Mouse (Mus musculus): ENCODE measurements around the gene Dedd. TPM values are rescaled to one million over a fixed set of nuclear protein-coding genes. Genes with fewer than 3 reads are reported as not detected.

The Dedd gene
- 45.2 and 49.8 TPM in 2 replicates for polyA plus RNA-seq (2011; ENCODE audit: insufficient read depth, insufficient read length, low read depth, missing spikeins)

GRCm38 (mm10) chr1:171328839-171329432 is at the start of gene Dedd:
TSS of gene Dedd (plus strand) at chr1:171329145.
- peak within 1 kb of the TSS; percentile 92 for H3K27ac ChIP-seq (ENCODE audit: insufficient read depth, low read length)
- peak within 1 kb of the TSS; percentile 69 for H3K9ac ChIP-seq (ENCODE audit: low read depth, poor library complexity, severe bottlenecking)
- no peaks in the 10 kb centered on the region for H3K9me3 ChIP-seq (replicated peaks; ENCODE audit: control insufficient read depth, insufficient read depth, low read length, poor library complexity, severe bottlenecking)
- peaks cover 3% of the 10 kb centered on the region for H3K4me1 ChIP-seq (ENCODE audit: control insufficient read depth, insufficient read depth, low read length)
- H3K4me3 ChIP-seq (ENCODE audit: low read depth, low read length): peak within 1 kb of the TSS; percentile 76
- 0 out of 2 replicates have a peak, but pooled peaks have one; percentile 19 for TF ChIP-seq EP300 (IDR thresholded peaks at IDR 0.05; ENCODE audit: insufficient read depth, low read depth, low read length)
- TF ChIP-seq POLR2A (IDR thresholded peaks at IDR 0.05; ENCODE audit: insufficient read depth, low read length): no peak
- no peak for TF ChIP-seq CTCF (IDR thresholded peaks at IDR 0.05; ENCODE audit: low read depth, low read length)
- no peaks in the 10 kb centered on the region for H3K36me3 ChIP-seq (ENCODE audit: control insufficient read depth, insufficient read depth, low read length, poor library complexity, severe bottlenecking)
- no peaks in the 10 kb centered on the region for H3K27me3 ChIP-seq (ENCODE audit: control insufficient read depth, insufficient read depth, low read length, poor library complexity, severe bottlenecking)

DNA sequence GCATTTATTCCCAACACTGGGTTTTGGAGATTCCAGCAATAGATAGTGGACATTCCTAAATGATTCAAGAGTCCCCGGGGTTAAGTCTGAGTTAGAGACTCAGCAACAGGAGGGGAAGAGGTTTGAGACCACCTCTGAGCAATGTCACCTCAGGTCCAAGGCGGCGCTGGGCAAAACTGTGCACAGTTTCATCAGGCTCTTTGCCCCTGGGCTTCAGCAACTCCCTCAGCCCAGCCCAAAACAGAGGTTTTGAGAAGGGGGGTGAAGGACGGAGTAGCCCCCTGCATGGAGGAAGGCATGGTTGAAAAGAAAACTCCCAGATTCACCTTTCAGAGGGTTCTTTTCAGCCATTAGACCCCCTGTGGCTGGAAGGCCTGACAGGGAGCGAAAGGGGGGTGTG is 49.2 kb upstream of the Dedd start:
- Histone ChIP-seq H3K27me3 (ENCODE audit: control insufficient read depth, insufficient read depth, low read length, poor library complexity, severe bottlenecking) (no peaks in the 10 kb centered on the region), H3K27ac (ENCODE audit: insufficient read depth, low read length) (no peak overlapping the region), H3K4me1 (ENCODE audit: control insufficient read depth, insufficient read depth, low read length) (no peaks in the 10 kb centered on the region), H3K4me3 (ENCODE audit: low read depth, low read length) (peak overlapping the region; percentile 97), H3K36me3 (ENCODE audit: control insufficient read depth, insufficient read depth, low read length, poor library complexity, severe bottlenecking) (peaks cover 21% of the 10 kb centered on the region), H3K9me3 (replicated peaks; ENCODE audit: control insufficient read depth, insufficient read depth, low read length, poor library complexity, severe bottlenecking) (no peaks in the 10 kb centered on the region), H3K9ac (ENCODE audit: low read depth, poor library complexity, severe bottlenecking) (peak overlapping the region; percentile 82; the same call in 1 of the 2 replicates)
- TF ChIP-seq POLR2A (IDR thresholded peaks at IDR 0.05; ENCODE audit: insufficient read depth, low read length): no peak

DNA sequence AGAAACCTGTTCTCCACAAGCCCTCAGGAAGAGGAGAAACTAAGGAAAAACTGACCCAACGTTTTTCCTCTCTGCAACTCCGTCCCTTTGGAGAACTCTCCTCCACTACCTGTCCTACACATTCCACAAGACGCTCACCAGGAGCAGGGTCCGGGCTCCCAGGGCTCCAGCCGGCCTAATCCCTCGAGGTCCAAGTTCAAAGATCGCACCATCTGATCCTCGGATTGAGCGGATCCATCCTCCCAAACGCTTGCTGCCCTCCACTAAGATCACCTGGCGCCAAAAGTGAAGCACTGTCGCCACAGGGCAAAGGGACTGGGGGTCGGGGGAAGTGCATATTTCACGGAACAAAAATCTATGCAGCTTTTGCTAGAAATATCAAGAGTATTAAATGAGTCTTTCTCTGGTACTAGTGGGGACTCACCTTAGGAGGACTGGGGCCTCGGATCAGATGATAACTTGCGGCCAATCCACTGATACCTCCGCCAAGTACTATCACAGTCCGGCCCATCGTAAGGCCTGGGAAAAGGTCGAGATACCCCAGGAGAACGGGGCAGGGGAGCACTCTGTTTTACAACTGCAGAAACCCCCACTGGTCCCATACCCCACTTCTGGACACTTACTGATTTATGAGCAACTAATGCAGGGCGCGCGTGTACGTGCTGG is 48.6 kb upstream of the Dedd start:
- no peaks in the 10 kb centered on the region for H3K9me3 ChIP-seq (replicated peaks; ENCODE audit: control insufficient read depth, insufficient read depth, low read length, poor library complexity, severe bottlenecking)
- H3K27ac ChIP-seq (ENCODE audit: insufficient read depth, low read length): no peak overlapping the region
- no peaks in the 10 kb centered on the region for H3K27me3 ChIP-seq (ENCODE audit: control insufficient read depth, insufficient read depth, low read length, poor library complexity, severe bottlenecking)
- peaks cover 16% of the 10 kb centered on the region for H3K36me3 ChIP-seq (ENCODE audit: control insufficient read depth, insufficient read depth, low read length, poor library complexity, severe bottlenecking)
- no peak for TF ChIP-seq EP300 (IDR thresholded peaks at IDR 0.05; ENCODE audit: insufficient read depth, low read depth, low read length)
- no peak for TF ChIP-seq POLR2A (IDR thresholded peaks at IDR 0.05; ENCODE audit: insufficient read depth, low read length)
- TF ChIP-seq CTCF (IDR thresholded peaks at IDR 0.05; ENCODE audit: low read depth, low read length): no peak
- no peaks in the 10 kb centered on the region for H3K4me1 ChIP-seq (ENCODE audit: control insufficient read depth, insufficient read depth, low read length)
- H3K9ac ChIP-seq (ENCODE audit: low read depth, poor library complexity, severe bottlenecking): peak overlapping the region; percentile 82
- H3K4me3 ChIP-seq (ENCODE audit: low read depth, low read length): peak overlapping the region; percentile 97

- Histone ChIP-seq H3K4me3 (ENCODE audit: low read depth, low read length) (peak within 1 kb of the TSS; percentile 97), H3K27ac (ENCODE audit: insufficient read depth, low read length) (peak within 1 kb of the TSS; percentile 17), H3K9ac (ENCODE audit: low read depth, poor library complexity, severe bottlenecking) (peak within 1 kb of the TSS; percentile 82), H3K9me3 (replicated peaks; ENCODE audit: control insufficient read depth, insufficient read depth, low read length, poor library complexity, severe bottlenecking) (no peaks in the 10 kb centered on the region), H3K4me1 (ENCODE audit: control insufficient read depth, insufficient read depth, low read length) (no peaks in the 10 kb centered on the region), H3K27me3 (ENCODE audit: control insufficient read depth, insufficient read depth, low read length, poor library complexity, severe bottlenecking) (no peaks in the 10 kb centered on the region), H3K36me3 (ENCODE audit: control insufficient read depth, insufficient read depth, low read length, poor library complexity, severe bottlenecking) (peaks cover 10% of the 10 kb centered on the region)
- TF ChIP-seq EP300 (IDR thresholded peaks at IDR 0.05; ENCODE audit: insufficient read depth, low read depth, low read length) (no peak), CTCF (IDR thresholded peaks at IDR 0.05; ENCODE audit: low read depth, low read length) (no peak), POLR2A (IDR thresholded peaks at IDR 0.05; ENCODE audit: insufficient read depth, low read length) (no peak)
These were observed 47.9 kb upstream of the Dedd start, which contains the start of gene Ppox for GRCm38 (mm10) chr1:171280916-171281527. TSS of gene Ppox (minus strand) at chr1:171281186.

- TF ChIP-seq CTCF (IDR thresholded peaks at IDR 0.05; ENCODE audit: low read depth, low read length) (peak; percentile 56), POLR2A (IDR thresholded peaks at IDR 0.05; ENCODE audit: insufficient read depth, low read length) (no peak)
- Histone ChIP-seq H3K4me3 (ENCODE audit: low read depth, low read length) (peak overlapping the region; percentile 73), H3K9me3 (replicated peaks; ENCODE audit: control insufficient read depth, insufficient read depth, low read length, poor library complexity, severe bottlenecking) (no peaks in the 10 kb centered on the region), H3K36me3 (ENCODE audit: control insufficient read depth, insufficient read depth, low read length, poor library complexity, severe bottlenecking) (peaks cover 10% of the 10 kb centered on the region; the same call in 1 of the 2 replicates), H3K27me3 (ENCODE audit: control insufficient read depth, insufficient read depth, low read length, poor library complexity, severe bottlenecking) (no peaks in the 10 kb centered on the region), H3K27ac (ENCODE audit: insufficient read depth, low read length) (peak overlapping the region; percentile 17), H3K9ac (ENCODE audit: low read depth, poor library complexity, severe bottlenecking) (peak overlapping the region; percentile 59), H3K4me1 (ENCODE audit: control insufficient read depth, insufficient read depth, low read length) (no peaks in the 10 kb centered on the region)
These were observed 47.4 kb upstream of the Dedd start for GRCm38 (mm10) chr1:171281528-171281923.

Data from ES-Bruce4 (cell line).